Mouse (Mus musculus) MEL (cell line): Measurements from ENCODE around the gene Cdyl.

Source experiments
- EP300 ChIP-seq, 2 experiments: IDR thresholded peaks; 2 replicates each; pipeline ENCODE4 v1.6.1; 2011; ENCODE audit warnings: improper control_type of control experiment in 2 of 2, low read length in 2 of 2, low read depth in 1 of 2, mild to moderate bottlenecking in 1 of 2
- NELFE ChIP-seq: IDR thresholded peaks from 2 replicates; pipeline ENCODE4 v1.6.1; 2011; ENCODE audit warnings: low read depth, low read length, improper control_type of control experiment
- NRF1 ChIP-seq: IDR thresholded peaks from 2 replicates; pipeline ENCODE4 v1.6.1; 2014; ENCODE audit warnings: low read depth, mild to moderate bottlenecking, inconsistent platforms, low read length, improper control_type of control experiment, moderate library complexity; ENCODE audit not compliant: poor library complexity, insufficient read depth, severe bottlenecking
- POLR2A ChIP-seq, 2 experiments: IDR thresholded peaks; 2 replicates each; pipeline ENCODE4 v1.6.1; 2011 to 2012; ENCODE audit warnings: low read length in 2 of 2, mild to moderate bottlenecking in 2 of 2, control low read depth in 1 of 2, improper control_type of control experiment in 1 of 2, low read depth in 1 of 2, moderate library complexity in 1 of 2; ENCODE audit not compliant: control insufficient read depth in 1 of 2, insufficient read depth in 1 of 2, poor library complexity in 1 of 2
- ZMIZ1 ChIP-seq: IDR thresholded peaks from 2 replicates; pipeline ENCODE4 v1.6.1; 2012; ENCODE audit warnings: low read depth, mild to moderate bottlenecking, inconsistent platforms, low read length, improper control_type of control experiment, moderate library complexity

GRCm38 (mm10) chr13:35879519-35879918 lies 219.9 kb downstream of the Cdyl start:
- TF ChIP-seq NRF1 (no peak), ZMIZ1 (no peak), EP300 (IDR thresholded peaks at IDR 0.05; ENCODE audit: low read depth in 1 of 2, low read length in 2 of 2) (no peak), POLR2A (IDR thresholded peaks at IDR 0.05; ENCODE audit: control insufficient read depth in 1 of 2, insufficient read depth in 1 of 2, low read depth in 1 of 2, low read length in 2 of 2, poor library complexity in 1 of 2) (no peak), NELFE (no peak)
